Mouse (Mus musculus) lung, postnatal 10 days (tissue): ENCODE results near the gene Nkpd1.
"Not testable (repeated sequence)": the region's sequence is repeated elsewhere in the genome, so short reads cannot be mapped to it uniquely, and the experiment has no call there.

Experiments used
- DNase-seq: peaks from one replicate; pipeline ENCODE4 v3.0.0; 2021

Nkpd1 gene

DNA sequence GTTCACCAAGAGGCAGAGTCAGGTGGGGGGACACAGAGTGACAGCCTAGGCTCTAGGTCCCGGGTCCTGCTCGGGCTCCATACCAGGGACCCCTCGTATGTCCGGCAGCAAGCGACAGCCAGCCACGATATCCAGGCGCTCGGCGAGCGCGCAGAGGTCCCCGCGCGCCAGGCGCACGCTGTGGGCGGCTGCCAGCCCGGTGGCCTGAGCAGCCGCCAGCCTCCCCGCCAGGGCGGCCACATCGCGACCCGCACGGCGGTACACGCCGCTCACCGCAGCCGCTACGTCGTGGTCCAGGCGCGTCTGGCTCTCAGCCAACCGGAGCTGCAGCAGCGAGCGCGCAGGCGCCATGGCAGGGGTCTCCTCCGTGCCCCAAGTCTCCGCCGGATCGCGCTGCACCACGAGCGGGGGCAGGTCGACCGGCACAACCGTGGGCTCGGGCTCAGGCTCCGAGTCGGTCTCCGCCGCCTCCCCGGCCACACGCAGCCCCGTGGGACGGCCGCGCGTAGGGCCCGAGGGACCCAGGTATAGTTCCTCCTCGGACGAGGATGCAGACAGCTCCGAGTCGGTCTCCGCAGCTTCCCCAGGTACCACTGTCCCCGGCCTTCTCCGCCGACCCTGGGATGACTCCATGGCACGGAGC is 10.5 kb upstream of the Nkpd1 start:
- peak; percentile 58 for DNase-seq

DNA sequence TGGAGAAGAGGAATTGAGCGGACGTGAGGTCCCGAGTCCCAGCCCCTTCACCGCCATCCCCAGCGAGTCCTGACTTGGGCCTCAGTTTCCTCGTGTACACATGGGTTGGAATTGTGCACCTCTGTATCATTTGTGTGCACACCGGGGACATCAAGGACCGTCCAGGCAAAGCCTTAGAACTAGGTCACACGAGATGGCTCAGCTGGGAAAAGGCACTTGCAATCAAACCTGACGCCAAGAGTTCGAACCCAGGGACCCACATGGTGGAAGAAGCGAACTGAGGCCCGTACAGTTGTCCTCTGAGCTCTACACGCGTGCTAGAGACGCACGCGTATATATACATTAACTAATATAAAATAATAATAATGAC is 10.0 kb upstream of the Nkpd1 start:
- no peak for DNase-seq

DNA sequence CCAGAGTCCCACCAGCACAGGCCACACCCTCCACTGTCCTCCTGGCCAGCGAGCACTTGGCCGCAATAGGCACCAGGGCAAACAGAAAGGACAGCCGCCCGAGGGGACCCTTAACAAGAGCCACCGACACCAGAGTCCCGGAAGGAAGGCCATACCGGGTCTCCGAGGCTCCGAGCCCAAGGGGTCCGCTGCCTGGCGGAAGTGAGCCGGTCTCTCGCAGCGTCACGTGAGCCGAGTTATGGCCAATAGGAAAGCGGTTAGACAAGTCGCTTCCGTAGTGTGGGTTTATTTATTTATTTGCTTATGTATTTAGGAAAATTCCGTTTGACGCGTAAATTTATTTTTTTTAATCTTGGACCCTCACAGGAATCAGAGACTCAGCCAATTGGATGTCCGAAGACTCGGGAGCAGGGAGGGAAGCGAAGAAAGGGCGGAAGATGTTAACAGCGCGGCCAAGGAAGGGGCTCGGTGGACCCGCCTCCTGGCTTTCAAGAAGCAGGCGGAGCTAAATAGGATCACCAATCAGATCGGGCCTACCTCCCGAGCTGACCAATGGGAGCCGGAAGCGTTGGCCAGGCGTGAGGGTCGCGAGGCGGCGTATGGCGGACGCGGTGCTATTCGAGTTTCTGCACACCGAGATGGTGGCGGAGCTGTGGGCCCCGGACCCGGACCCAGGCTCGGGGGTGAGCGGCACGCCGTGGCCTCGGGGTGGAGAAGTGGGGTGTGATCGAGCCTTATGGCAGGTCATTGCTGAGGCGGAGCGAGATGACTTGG is 9.3 kb upstream of the Nkpd1 start, which contains the start of the genes Bloc1s3 and Trappc6a:
Bloc1s3 (minus strand) TSS at position 218 of the 774 bp plus-strand sequence.
Trappc6a (plus strand) TSS at position 246 of the 774 bp plus-strand sequence.
- peak; percentile 95 for DNase-seq

DNA sequence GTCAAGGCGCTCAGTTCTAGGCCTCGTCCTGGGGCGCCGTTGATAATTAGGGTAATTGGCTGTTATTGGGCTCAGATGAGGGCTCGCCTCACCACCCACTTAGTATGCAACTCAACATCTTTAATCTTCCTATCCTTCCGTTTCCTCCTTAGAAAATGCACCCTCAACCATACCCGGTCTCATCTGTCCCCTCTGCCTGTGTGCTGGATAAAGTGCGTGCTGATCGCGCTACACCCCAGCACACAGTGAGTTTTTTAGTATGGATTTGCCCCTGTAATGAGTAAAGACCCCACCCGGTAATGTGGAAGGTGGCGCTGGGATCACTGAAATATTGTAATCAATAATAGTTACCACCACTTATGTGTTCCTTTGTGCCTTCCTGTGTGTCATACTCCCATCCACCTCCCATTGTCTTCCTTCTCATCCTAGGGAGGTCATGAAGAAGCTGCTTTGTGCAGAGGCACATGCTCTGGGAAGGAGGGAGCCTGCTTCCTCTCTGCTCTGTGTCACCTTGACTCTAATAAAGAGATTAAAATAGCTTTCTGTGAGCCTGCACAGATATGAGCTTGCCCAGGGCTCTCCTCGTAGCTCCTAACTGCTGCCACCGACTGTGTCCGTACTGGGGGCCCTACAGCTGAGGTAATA is 8.6 kb upstream of the Nkpd1 start:
- no peak for DNase-seq

DNA sequence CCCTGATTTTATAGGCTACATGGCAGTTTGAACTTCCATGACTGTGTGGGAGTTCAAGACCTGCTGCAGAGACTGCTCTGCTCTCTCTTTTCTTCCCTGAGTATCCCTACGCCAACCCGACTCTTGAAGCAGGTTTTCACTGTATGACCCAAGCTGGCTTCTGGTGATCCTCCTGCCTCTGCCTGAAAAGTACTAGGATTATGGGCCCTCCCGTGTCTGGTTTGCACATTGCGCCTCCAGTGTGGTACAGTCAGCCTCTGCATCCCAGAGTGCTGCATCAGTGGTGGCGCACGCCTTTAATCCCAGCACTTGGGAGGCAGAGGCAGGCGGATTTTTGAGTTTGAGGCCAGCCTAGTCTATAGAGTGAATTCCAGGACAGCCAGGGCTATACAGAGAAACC is 7.9 kb upstream of the Nkpd1 start:
- DNase-seq: no peak

DNA sequence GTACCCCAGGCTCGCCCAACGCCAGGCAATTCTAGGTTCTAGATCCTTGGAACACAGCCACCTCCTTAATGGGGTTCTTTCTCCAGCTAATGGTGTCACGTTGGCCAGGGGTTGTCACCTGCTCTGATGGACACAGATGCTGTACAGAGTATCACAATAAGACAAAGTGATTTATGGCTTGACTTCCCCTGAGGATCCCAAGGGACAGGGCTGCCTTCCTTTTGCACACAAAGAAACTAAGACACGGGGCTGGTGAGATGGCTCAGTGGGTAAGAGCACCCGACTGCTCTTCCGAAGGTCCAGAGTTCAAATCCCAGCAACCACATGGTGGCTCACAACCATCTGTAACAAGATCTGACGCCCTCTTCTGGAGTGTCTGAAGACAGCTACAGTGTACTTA is 5.7 kb upstream of the Nkpd1 start:
- DNase-seq: not testable (repeated sequence)

DNA sequence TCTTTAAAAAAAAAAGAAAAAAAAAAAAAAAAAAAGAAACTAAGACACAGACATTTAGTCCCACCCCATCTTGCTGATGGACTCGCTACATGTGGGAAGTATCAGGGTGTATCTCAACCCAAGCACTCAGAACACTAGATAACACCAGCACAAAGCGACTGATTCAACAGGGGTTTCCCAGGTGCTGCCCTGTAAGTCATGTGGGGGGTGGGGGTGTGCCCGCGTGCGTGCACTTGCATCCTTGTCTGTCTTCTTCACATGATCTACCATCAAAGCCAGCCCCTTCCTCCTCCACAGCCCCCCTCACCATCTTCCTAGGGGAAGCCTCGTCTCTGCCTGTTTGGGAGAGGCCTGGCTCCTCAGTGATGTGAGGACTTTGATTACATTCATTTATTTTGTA is 5.3 kb upstream of the Nkpd1 start:
- DNase-seq: no peak

DNA sequence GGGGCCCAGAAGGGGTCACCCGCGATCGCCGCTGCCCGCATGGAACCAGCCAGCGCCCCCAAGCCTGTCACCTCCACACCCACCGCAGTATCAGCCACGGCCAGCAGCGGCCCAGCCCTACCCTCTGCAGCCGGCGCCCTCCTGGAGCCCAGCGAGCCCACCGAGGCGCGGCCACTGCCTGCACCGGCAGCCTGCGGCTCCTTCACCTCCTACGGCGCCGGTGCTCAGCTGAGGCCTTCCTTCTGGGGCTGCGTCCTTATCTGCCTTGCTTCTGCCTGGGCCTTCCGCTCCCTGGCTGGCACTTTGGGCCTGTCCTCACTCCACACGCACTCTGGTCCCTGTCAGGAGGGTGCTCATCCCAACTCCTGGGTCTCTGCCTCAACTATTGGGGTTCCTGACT is 2.4 kb downstream of the Nkpd1 start:
- DNase-seq: no peak

DNA sequence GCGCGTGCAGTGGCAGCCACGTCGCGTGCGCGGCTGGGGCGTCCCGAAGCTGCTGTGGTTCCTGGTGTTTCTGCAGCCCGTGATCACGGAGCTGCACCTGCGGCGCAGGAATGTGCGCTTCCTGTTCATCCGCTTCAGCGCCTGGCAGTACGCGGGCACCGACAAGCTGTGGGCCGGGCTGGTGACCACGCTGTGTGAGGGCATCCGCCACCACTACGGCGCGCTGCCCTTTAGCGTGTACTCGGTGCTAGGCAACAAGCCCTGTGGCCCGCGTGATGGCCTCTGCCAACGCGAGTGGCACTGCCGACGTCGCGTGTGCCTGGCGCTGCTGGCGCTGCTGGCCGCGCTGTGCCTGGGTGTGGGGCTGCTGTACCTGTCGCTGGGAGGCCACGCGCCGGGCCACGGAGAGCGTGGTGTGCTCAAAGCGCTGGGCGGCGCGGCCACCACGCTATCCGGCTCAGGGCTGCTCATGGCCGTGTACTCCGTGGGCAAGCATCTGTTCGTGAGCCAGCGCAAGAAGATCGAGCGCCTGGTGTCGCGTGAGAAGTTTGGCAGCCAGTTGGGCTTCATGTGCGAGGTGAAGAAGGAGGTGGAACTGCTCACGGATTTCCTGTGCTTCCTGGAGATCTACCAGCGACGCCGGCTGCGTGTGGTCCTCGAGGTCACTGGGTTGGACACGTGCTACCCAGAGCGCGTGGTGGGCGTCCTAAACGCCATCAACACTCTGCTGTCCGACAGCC is 5.5 kb downstream of the Nkpd1 start:
- no peak for DNase-seq

DNA sequence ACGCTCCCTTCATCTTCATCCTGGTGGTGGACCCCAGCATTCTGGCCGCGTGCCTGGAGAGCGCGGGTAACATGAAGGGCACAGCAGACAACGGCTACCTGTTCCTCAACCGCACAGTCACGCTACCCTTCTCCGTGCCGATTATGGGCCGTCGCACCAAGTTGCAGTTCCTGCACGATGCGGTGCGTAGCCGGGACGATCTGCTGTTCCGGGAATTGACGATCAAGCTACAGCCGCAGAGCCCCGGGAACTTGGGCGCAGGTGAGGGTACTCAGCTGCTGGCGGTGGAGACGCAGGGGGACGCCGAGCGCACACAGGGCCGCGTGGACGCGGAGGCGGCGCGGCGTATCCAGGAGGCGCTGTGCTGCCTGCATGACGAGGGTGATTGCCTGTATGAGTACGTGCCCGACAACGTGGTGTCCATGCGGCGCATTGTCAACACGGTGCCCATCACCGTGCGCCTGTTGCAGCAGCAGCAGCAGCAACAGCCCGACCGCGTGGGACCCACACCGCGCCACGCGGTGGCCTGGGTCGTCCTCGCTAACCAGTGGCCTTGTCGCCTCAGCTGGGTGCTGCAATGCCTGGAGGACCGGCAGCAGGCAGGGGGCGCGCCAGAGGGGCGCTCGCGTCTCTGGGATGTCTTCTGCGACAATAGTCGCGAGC is 6.2 kb downstream of the Nkpd1 start:
- peak; percentile 77 for DNase-seq

DNA sequence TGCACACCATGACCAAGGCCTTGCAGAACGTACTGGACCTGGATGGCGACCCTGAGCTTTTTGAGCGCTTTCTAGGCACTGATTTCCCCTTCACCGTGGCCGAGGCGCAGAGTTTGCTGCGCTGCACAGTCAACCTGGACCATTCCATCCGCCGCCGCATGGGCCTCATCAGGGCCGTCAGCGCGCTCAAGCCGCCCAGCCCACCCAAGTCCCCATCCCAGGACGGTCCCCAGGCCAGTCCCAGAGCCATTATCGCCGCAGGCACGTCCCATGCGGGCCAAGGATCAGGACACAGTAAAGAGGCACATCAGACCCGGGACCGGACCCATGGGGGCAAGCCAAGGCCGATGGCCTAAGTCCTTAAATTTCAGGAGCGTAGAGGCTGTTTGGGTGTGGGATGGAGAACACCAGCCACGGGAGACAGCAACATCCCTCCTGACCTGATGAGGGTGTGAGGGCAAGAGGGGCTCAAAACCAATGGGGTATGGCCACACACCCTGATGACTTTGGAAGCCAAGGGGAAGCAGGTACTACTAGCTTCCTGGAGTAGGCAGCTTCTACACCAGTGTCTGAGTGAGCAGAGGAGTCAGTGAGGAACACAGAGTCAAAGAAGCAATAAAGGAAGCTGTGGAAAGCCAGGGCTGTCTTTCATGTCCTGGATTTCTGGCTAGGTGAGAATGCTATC is 6.9 kb downstream of the Nkpd1 start:
- no peak for DNase-seq

DNA sequence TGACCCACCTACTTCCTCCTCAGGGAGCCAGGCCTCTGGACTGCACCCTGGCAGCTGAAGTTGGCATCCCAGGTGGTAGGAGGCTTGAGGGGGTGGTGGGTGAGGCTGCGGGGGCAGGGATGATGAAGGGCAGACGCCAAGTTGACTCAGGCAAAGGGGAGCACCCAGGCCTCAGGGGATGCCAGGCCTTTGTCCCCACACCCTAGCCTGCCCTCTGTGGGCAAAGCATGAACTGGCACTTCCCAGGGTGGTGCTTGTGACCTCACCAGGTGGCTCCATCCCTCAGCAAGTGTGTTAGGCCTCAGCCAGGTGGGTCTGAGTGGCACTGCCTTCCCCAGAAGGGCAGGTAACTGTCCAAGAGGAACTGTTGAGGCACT is 7.5 kb downstream of the Nkpd1 start:
- no peak for DNase-seq

DNA sequence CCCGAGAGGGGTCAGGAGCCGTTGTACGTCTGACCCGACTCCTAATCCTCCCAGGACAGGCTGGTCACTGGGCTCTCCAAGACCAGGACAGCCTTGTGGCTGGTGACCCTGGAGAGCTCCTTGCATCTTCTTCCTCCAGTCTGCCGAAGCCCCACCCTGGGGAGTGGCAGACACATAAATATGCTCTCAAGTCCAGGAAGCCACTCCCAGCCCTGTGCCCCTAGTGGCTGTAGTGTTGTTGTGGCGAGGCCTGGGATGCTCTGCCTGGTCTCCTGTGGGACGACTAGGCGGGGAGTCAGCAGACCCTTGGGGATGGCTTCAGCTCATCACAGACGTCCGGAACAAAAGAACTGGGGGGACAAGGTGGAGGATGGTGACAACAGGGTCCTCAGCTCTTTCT is 13.4 kb downstream of the Nkpd1 start:
- peak; percentile 45 for DNase-seq

DNA sequence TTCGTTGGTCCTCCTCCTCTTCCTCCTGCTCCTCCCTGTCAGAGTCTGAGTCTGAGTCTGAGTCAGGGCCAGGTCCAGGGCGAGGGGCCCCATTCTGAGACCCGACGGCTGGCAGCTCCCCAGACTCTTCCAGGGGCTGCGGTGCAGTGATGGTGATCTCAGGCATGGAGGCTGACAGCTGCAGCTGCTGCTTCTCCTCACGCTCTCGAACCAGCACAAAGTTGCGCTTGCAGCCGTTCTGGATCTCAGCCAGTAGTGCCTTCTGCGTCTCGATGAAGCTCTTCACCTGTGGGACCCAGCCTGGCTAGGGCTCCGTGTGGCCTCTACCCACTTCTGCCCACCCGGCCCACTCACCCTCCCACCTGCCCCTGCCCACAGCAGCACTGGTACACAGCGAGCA is 14.6 kb downstream of the Nkpd1 start:
- no peak for DNase-seq

DNA sequence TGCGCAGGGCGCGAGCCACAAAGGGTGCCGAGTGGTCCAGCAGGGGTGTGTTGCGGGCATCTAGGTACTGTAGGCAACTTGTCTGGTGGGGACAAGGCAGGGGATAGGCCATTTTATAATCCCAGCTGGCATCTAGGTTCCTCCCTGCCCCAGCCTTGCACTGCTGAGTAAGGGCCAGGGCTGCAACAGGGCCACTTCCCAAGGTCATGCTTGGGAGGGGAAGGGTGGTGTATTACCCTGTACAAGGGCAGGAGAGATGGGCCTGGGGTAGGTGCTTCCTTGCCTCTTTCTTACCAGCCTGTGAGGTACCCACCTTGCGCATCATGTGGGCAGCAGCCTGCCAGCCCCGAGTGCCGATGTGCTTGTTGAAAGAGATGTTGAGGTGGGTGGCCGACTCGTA is 17.0 kb downstream of the Nkpd1 start:
- no peak for DNase-seq

DNA sequence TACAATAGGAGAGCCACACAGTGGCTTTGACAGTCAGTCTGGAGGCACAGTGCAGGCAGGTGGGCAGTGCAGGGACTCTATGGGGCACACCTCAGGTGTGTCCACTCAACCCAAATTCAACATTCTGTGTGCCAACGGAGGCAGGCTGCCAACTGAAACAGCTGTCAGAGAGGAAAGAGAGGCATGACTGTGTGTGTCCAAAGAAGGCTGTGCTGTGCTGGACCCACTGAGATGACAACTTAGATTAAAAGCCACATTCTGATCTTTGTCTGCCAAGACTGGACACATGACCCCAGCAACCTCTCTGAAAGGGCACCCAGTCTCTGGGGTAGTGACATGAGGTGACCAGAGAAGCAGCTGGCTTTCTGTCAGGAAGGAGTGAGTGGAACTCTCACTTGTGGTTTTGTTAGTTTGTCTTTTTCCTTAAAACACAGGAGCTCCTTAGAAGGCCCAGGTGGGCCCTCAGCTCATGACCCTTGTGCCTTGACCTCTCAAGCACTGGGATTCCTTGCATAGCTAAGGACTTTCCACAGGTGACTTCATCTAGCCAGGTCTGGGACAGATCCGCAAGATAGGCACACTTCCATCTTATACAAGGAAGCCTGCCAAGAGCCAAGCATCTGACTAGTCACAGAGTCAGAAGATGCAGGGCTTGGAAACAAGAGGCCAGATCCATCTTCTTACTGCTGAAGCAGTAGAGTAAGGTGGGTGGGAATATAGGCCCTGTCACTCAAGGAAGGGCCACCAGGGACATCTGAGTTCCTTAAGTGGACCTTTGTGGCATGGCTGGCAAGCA is 23.3 kb downstream of the Nkpd1 start:
- peak; percentile 40 for DNase-seq

DNA sequence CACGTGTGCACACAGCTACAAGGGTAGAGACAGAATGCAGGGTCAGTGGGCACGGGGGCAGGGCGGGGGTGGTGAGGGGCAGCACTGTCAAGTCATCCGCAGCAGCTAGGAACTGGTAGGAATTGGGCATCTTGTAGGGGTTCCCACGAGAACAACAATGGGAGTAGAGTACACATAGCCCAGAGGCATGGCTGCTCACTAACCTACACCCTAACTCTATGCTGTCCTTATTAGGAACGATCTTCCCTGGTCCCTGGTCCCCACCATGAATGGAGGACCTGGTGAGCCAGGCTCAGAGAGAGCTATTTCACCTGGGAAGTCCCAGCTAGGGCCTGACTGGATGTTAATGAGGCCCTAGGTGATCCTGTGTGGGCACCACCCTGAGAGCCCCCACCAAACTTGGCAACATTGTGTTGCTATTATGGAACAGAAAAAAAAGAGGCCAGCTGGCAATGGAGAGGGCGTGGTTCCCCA is 24.1 kb downstream of the Nkpd1 start:
- DNase-seq: no peak

DNA sequence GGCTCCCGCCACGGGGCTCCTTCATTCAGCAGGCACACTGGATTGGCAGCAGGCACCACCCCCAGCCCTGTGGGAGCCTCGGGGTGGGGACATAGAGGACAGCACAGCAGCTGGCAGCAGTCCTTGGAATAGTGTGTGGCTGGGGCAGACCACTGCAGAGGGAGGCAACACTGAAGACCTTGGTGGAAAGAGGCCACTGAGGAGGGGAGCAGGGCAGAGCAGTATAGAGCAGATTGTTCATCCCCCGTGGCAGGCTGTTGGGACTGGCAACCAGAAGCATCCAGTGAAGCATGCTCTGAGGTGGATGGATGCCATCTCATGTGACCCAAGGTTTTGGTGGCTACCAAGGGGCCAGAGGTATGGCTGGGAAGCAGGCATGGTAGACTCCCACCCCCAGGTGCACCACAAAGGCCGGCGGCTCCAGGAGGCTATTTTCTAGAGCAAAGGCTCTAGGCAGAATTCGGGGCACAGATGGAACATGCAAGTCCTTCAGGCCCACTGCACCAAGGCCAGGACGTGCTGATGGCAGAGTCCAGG is 24.6 kb downstream of the Nkpd1 start:
- no peak for DNase-seq

DNA sequence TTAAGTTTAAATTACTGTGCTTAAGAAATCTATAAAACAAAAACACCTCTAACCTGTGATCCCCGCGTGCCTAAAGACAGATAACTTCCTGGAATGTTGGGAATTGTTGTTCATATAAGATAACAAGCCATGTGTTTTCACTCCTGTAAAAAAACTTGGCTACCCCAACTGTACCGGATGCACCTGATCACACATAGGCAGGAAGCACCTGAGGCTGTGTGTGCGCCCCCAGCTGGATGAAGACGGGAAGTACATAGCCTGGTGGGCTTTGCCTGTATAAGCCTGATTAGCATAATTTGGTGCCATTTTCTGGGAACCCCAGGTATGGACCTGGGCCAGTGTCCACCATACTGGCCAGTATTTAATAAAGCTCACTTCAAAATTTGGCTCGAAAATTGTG is 25.9 kb downstream of the Nkpd1 start:
- DNase-seq: peak; percentile 35

DNA sequence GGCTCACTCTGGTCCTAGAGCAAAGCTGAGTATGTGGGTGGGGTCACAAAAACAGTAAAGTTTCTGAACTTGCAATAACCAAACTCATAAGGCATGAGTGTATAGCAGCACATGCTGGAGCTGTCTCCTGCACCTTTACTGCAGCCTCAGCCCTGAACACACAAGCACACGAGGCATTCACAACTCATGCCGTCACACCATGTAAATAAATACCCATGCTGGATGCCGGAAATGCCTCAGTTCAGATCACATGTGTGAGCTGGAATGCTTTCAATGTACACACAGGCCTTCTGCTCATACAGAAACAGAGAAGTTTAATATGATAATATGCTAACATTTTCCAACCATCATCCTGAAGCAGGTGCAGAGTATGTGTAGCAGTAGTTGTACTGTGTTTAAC is 28.4 kb downstream of the Nkpd1 start:
- no peak for DNase-seq
